Mouse (Mus musculus): ENCODE results near the gene Fkbp5.

DNA sequence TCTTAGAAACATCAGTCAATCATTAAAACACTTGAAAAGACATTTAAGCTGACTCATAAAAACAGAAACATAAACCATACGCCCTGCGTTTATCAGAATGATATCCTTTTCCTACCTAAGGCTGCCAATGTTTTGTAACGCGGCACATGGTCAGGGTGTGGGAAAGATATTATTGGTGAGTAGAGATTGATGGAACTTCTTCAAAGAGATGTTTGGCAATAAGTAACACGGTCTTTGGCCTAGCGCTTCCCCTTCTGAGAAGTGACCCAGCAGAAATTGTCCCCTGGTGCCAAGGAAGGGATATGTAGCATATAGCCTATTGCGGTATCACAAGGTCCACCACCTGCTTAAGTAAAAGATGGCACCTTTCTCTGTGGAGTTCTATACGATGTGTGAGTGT is 21.5 kb downstream of the Fkbp5 start:
- no peak for TF ChIP-seq CTCF (IDR thresholded peaks at IDR 0.05; ENCODE audit: extremely low read depth, insufficient read length, insufficient replicate concordance, low read depth, low read length)
- TF ChIP-seq POLR2A (IDR thresholded peaks at IDR 0.05; ENCODE audit: low read depth, low read length): no peak

Data from small intestine, adult 2 months (tissue).